Mouse (Mus musculus): Measurements from ENCODE around the gene Akr1d1. TPM values are rescaled to one million over a fixed set of nuclear protein-coding genes. Genes with fewer than 3 reads are reported as not detected.

Akr1d1 gene
- polyA plus RNA-seq, 1 experiment from 2014 or later: not detected

DNA sequence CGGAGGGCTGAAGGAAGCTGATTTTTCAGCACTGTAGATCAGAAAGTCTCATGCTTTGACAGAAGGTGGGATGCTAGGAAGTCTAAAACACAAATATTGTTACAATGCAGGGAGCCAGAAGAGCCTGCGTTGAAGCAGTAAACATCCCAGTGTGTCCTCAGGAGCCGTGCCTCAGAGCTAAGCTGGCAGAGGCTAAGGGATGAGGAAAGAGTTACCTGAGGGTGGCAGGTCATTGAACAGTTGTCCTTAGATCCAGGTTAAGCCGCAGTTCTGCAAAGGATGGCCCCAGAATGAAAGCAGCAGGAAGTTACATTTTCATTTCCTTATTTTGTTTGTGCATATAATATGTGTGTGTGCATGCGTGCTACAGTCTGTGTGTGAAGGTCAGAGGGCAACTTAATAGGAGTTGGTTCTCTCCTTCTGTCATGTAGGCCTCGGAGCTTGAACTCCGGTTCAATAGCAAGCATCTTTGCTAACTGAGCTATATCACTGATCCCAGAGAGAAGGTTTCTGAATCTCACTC is 71.1 kb downstream of the Akr1d1 start:
- H3K4me2 ChIP-seq (ENCODE audit: low read depth, low read length): no peak overlapping the region
- no peaks in the 10 kb centered on the region for H3K27me3 ChIP-seq (replicated peaks; ENCODE audit: control insufficient read depth, insufficient read depth, low read length)
- H3K36me3 ChIP-seq (ENCODE audit: control insufficient read depth, insufficient read depth, low read length): no peaks in the 10 kb centered on the region
- DNase-seq (ENCODE audit: low spot score) (no peak), ATAC-seq (ENCODE audit: low read depth) (no peak)
- no peaks in the 10 kb centered on the region for H3K9me3 ChIP-seq (ENCODE audit: control insufficient read depth, low read length)
- no peak overlapping the region for H3K4me3 ChIP-seq (ENCODE audit: low read depth, low read length)
- no peak overlapping the region for H3K9ac ChIP-seq (ENCODE audit: low read depth, low read length)
- no peak overlapping the region for H3K27ac ChIP-seq (replicated peaks; ENCODE audit: low read depth, low read length)
- WGBS: 76% methylated on average over 7 of the region's 7 CpGs
- no peaks in the 10 kb centered on the region for H3K4me1 ChIP-seq (ENCODE audit: control insufficient read depth, insufficient read depth, low read length)

DNA sequence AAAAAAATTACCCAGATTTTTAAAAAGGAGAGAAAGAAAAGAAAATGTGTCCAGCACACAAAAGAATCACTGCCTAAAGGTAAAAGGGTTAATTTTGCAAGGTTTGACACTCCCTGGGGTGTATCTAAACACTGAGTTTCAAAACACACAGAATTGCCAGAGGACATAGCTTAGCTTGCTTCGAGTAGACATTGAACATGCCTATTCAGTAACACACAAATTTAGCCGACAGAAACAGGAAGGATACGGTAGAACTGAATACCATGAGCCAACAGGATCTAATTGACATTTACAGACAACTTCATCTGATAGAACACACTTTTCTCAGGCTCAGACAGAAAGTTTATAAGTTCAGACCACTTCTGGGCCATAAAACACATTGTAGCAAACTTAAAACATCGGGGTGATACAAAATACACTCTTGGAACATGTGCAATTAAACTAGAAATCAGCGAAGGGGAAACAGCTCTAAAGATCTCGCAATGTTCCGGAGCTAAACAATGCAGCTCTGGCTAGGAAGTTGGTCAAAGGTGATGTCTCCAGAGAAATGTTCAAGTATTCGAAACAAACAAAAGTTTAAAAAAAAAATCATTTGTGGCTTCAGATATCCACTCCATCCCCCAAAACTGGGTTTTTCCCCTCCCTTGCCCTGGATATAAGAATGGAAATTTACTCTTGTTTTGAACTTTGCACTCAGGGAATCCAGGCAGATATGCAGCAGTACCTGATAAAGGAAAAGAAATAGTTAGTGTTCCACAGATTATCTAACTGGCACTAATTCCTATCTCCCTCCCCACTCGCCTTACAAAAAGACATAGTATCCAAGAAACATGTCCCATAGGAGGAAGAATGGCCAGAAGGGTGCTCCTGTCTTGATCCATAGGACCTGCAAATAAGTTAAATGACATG is 73.1 kb downstream of the Akr1d1 start:
- H3K4me2 ChIP-seq (ENCODE audit: low read depth, low read length): no peak overlapping the region
- no peaks in the 10 kb centered on the region for H3K27me3 ChIP-seq (replicated peaks; ENCODE audit: control insufficient read depth, insufficient read depth, low read length)
- ATAC-seq (ENCODE audit: low read depth): no peak
- no peak overlapping the region for H3K4me3 ChIP-seq (ENCODE audit: low read depth, low read length)
- no peaks in the 10 kb centered on the region for H3K4me1 ChIP-seq (ENCODE audit: control insufficient read depth, insufficient read depth, low read length)
- WGBS: 37% methylated on average over 9 of the region's 9 CpGs
- no peaks in the 10 kb centered on the region for H3K9me3 ChIP-seq (ENCODE audit: control insufficient read depth, low read length)
- H3K36me3 ChIP-seq (ENCODE audit: control insufficient read depth, insufficient read depth, low read length): no peaks in the 10 kb centered on the region
- H3K27ac ChIP-seq (replicated peaks; ENCODE audit: low read depth, low read length): 0 out of 2 replicates have a peak overlapping the region, but pooled peaks have one; percentile 4
- DNase-seq (ENCODE audit: low spot score): peak; percentile 48
- no peak overlapping the region for H3K9ac ChIP-seq (ENCODE audit: low read depth, low read length)

DNA sequence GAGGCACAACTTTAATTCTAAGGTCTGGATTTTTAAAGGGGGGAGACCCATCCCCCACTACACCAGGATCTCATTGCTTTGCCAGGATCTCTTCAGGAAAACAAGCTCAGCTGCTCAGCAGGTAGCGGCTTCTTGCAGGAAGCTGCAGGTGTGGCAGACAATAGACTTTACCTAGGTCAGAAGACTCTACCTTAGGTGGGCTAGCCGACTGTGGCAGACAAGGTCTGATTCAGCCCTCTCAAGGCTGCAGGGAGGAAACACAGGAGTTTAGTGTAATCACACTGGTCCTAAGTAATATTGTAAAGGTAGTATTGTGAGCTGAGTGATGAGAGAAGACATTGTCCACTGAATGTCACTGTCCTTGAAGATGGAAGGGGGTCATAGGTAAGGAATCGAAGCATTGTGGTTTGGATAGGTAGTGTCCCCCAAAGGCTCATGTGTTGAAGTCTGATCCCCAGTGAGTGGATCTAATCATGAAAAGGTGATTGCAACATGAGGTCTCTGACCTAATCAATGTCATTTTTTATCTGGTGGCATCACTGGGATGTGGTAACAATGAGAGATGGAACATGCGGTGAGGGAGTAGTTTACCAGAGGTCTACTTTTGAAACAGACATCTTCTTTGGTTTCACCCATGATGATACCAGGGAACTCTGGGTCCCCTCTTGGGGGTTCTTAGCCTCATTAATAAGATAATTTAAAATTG is 74.4 kb downstream of the Akr1d1 start:
- no peaks in the 10 kb centered on the region for H3K9me3 ChIP-seq (ENCODE audit: control insufficient read depth, low read length)
- WGBS: 73% methylated on average over 4 of the region's 4 CpGs
- no peak overlapping the region for H3K9ac ChIP-seq (ENCODE audit: low read depth, low read length)
- H3K36me3 ChIP-seq (ENCODE audit: control insufficient read depth, insufficient read depth, low read length): no peaks in the 10 kb centered on the region
- H3K4me1 ChIP-seq (ENCODE audit: control insufficient read depth, insufficient read depth, low read length): no peaks in the 10 kb centered on the region
- no peaks in the 10 kb centered on the region for H3K27me3 ChIP-seq (replicated peaks; ENCODE audit: control insufficient read depth, insufficient read depth, low read length)
- ATAC-seq (ENCODE audit: low read depth): no peak
- H3K4me2 ChIP-seq (ENCODE audit: low read depth, low read length): no peak overlapping the region
- H3K27ac ChIP-seq (replicated peaks; ENCODE audit: low read depth, low read length): no peak overlapping the region
- no peak for DNase-seq (ENCODE audit: low spot score)
- H3K4me3 ChIP-seq (ENCODE audit: low read depth, low read length): no peak overlapping the region

DNA sequence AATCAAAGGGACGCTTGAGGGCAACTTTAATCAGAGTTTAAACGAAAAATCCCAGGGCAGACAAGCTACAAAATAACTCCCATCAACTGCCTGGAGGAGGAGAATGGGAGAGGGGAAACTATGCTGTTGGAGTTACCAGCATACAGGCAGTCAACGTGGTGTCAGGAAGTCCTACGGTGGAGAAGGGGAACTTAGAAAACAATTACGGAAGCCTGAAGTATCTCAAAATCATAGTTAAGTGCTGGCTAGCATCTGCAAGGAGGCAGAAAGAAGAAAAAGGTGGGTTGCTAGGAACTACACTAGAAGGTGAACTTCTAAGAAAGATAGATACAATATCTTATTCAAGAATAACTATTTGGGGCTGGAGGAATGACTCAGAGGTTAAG is 74.9 kb downstream of the Akr1d1 start:
- Histone ChIP-seq H3K4me1 (ENCODE audit: control insufficient read depth, insufficient read depth, low read length) (no peaks in the 10 kb centered on the region), H3K9me3 (ENCODE audit: control insufficient read depth, low read length) (no peaks in the 10 kb centered on the region), H3K9ac (ENCODE audit: low read depth, low read length) (no peak overlapping the region), H3K27me3 (replicated peaks; ENCODE audit: control insufficient read depth, insufficient read depth, low read length) (no peaks in the 10 kb centered on the region), H3K4me2 (ENCODE audit: low read depth, low read length) (no peak overlapping the region), H3K4me3 (ENCODE audit: low read depth, low read length) (no peak overlapping the region), H3K27ac (replicated peaks; ENCODE audit: low read depth, low read length) (no peak overlapping the region), H3K36me3 (ENCODE audit: control insufficient read depth, insufficient read depth, low read length) (no peaks in the 10 kb centered on the region)
- ATAC-seq (ENCODE audit: low read depth) (no peak), DNase-seq (ENCODE audit: low spot score) (no peak)
- WGBS: 66% methylated on average over 5 of the region's 5 CpGs

DNA sequence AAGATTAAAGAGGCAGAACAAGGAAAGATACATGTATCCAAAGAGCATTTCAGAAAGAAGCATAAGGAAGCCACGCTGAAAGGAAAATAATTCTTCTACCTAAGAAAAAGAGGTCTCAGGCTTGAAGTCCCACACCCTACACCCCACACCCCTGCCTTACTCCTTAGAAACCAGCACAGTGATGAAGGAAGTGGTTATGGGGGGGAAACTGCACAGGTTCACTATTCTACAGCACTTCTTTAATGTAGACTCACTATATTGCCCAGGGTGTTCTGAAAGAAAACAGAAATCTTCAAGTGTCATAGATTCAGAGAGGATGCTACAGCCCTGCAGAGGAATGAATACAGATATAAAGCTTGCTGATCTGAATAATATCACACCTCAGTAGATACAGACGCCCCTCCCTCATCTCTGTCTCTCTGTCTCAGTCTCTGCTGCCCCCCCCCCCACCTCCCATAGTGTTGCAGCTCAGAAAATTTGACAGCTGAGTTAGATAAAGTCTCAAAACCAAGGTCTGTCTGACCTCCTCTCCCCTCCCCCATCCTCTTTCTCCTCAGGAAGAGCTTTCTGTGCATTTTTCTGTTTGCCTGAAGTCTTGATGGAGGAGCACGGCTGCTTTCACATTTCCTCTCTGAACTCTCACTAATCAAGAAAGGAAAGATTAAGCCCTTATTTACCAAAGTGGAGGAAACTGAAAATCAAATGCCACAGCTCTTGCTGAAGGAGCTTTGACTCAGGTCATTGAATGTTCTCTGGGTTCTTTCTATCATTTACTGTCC is 77.7 kb downstream of the Akr1d1 start:
- ATAC-seq (ENCODE audit: low read depth) (no peak), DNase-seq (ENCODE audit: low spot score) (no peak)
- no peaks in the 10 kb centered on the region for H3K27me3 ChIP-seq (replicated peaks; ENCODE audit: control insufficient read depth, insufficient read depth, low read length)
- H3K4me3 ChIP-seq (ENCODE audit: low read depth, low read length): no peak overlapping the region
- no peak overlapping the region for H3K27ac ChIP-seq (replicated peaks; ENCODE audit: low read depth, low read length)
- H3K36me3 ChIP-seq (ENCODE audit: control insufficient read depth, insufficient read depth, low read length): no peaks in the 10 kb centered on the region
- H3K4me2 ChIP-seq (ENCODE audit: low read depth, low read length): no peak overlapping the region
- no peak overlapping the region for H3K9ac ChIP-seq (ENCODE audit: low read depth, low read length)
- 52% methylated on average over 3 of the region's 3 CpGs for WGBS
- no peaks in the 10 kb centered on the region for H3K4me1 ChIP-seq (ENCODE audit: control insufficient read depth, insufficient read depth, low read length)
- H3K9me3 ChIP-seq (ENCODE audit: control insufficient read depth, low read length): no peaks in the 10 kb centered on the region

DNA sequence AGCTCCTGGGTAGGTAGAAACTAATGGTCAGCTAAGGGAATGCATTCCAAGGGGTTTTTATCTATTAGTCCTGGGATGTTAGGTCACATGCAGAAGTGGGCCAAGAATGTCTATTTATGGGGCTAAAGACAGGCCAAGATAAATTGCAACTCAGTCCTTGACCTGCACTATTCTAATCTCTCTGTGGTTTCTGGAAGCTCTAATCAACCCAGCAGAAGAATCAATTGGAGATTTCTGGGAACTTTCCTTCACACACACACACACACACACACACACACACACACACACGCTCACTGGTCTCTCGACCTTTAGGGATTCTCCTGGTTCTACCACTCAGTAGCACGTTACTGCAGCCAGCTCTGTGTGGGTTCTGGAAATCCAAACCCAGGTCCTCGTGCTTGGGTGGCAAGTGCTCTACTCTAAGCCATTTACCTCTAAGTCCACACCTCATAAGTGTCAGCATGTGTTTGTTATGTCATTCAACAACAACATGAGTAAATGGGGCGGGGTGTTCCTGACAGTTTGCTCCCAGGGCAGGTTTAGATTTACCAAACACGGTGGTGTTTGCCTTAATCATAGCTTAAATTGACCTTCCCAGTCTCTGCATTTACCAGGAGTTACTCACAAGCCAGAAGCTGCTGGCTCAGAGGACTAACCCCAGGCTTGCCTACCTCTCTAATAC is 82.8 kb downstream of the Akr1d1 start:
- whole genome bisulfite sequencing: 73% methylated on average over 6 of the region's 6 CpGs
- no peak for ATAC-seq (ENCODE audit: low read depth)

DNA sequence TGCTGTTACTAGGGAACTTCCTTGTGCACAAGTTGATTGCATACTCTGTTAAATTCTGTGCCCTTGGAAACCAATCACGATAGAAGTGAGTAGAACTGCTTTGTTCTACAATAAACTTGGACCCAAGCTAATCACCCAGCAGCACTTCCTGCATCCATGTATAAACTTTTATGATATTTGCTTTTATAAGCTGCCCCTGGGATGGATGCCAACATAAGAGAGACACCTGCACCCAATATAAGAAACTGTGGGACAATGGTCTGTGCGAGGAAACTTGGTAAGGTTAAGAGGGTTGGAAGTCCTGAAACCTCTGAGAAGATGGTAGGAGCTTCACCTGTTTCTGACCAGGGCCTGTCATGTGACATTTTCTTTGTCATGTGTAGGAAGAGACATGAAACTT is 85.5 kb downstream of the Akr1d1 start:
- Histone ChIP-seq H3K9ac (ENCODE audit: low read depth, low read length) (no peak overlapping the region), H3K4me1 (ENCODE audit: control insufficient read depth, insufficient read depth, low read length) (0 out of 2 replicates have a peak, but pooled peaks cover 3% of the 10 kb centered on the region), H3K4me3 (ENCODE audit: low read depth, low read length) (no peak overlapping the region), H3K27ac (replicated peaks; ENCODE audit: low read depth, low read length) (no peak overlapping the region), H3K36me3 (ENCODE audit: control insufficient read depth, insufficient read depth, low read length) (no peaks in the 10 kb centered on the region), H3K27me3 (replicated peaks; ENCODE audit: control insufficient read depth, insufficient read depth, low read length) (no peaks in the 10 kb centered on the region), H3K9me3 (ENCODE audit: control insufficient read depth, low read length) (no peaks in the 10 kb centered on the region), H3K4me2 (ENCODE audit: low read depth, low read length) (no peak overlapping the region)
- ATAC-seq (ENCODE audit: low read depth) (no peak), DNase-seq (ENCODE audit: low spot score) (no peak)
- 89% methylated on average over 2 of the region's 2 CpGs for whole genome bisulfite sequencing

More for the DNA sequence above, 82.8 kb downstream of the Akr1d1 start:
- Histone ChIP-seq H3K36me3 (ENCODE audit: control insufficient read depth, insufficient read depth, low read length) (no peaks in the 10 kb centered on the region), H3K4me1 (ENCODE audit: control insufficient read depth, insufficient read depth, low read length) (no peaks in the 10 kb centered on the region), H3K27ac (replicated peaks; ENCODE audit: low read depth, low read length) (no peak overlapping the region), H3K9ac (ENCODE audit: low read depth, low read length) (no peak overlapping the region), H3K27me3 (replicated peaks; ENCODE audit: control insufficient read depth, insufficient read depth, low read length) (no peaks in the 10 kb centered on the region), H3K4me3 (ENCODE audit: low read depth, low read length) (no peak overlapping the region), H3K4me2 (ENCODE audit: low read depth, low read length) (no peak overlapping the region), H3K9me3 (ENCODE audit: control insufficient read depth, low read length) (no peaks in the 10 kb centered on the region)
- no peak for DNase-seq (ENCODE audit: low spot score)

DNA sequence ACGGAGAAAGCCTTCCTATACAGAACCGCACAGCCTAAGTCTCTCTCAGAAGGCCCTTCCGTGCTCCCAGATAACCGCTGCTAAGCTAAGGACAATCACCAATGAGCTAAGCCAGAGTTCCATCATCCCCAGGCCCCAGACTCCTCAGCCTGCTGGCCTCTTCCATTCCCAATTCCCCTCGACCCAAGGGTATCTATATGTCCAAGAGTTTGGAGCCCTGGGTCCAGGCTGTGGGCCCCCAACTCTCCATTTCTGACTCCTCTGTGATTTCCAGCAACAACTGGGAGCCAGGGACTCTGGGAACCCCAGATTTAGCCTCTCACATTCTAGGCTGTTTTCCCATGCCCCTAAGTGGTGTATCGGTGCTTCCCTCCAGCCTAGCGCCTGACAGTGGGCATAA is 86.2 kb downstream of the Akr1d1 start:
- WGBS: 99% methylated on average over 7 of the region's 7 CpGs
- Histone ChIP-seq H3K27me3 (replicated peaks; ENCODE audit: control insufficient read depth, insufficient read depth, low read length) (no peaks in the 10 kb centered on the region), H3K27ac (replicated peaks; ENCODE audit: low read depth, low read length) (no peak overlapping the region), H3K36me3 (ENCODE audit: control insufficient read depth, insufficient read depth, low read length) (no peaks in the 10 kb centered on the region), H3K4me3 (ENCODE audit: low read depth, low read length) (no peak overlapping the region), H3K4me2 (ENCODE audit: low read depth, low read length) (no peak overlapping the region), H3K4me1 (ENCODE audit: control insufficient read depth, insufficient read depth, low read length) (0 out of 2 replicates have a peak, but pooled peaks cover 3% of the 10 kb centered on the region), H3K9me3 (ENCODE audit: control insufficient read depth, low read length) (no peaks in the 10 kb centered on the region), H3K9ac (ENCODE audit: low read depth, low read length) (no peak overlapping the region)
- DNase-seq (ENCODE audit: low spot score) (no peak), ATAC-seq (ENCODE audit: low read depth) (no peak)
